Mouse (Mus musculus) kidney, postnatal 14 days (tissue): ENCODE data around the gene Ubxn6.

Source experiments
- DNase-seq: peaks from one replicate; pipeline ENCODE4 v3.0.0; 2022; ENCODE audit warnings: mixed read lengths

The Ubxn6 gene

DNA sequence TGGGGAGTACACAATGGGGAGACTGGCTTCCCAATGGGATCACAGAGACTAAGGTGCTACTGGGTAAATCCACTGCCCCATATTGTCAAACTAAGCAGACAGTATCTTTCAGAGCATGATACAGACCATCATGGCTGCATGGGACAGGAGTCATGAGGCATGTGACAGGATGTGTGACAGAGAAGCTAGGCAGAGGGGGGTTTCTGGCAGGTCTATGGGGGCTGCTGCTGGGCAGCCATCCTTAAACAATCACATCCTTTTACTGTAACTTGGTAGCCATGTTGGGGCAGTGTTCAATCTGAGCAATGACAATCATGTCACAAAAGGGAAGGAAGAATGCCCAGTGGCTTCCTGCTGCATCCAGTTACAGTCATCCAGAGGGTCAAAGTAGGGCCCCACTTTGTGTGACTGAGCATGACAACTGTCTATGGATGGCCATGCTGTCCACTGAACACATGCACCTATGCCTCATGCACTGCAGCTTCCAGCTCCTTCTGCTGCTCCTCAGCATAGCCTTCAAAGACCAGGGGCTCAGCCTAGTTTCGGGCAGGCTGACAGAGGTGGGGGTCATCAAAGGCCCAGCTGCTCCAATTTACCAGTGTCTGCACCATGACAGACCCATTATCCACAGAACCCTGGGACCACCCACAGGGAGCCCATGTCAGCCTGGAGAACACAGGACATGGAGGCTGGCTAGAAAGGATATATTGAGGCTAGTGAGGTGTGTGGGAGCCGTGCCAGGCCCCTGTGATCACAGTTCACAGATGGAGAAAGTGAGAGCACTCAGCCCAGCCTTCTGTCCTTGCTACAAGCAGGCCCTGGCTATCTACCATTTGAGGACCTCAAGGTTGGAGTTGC lies 52.5 kb downstream of the Ubxn6 start:
- no peak for DNase-seq

DNA sequence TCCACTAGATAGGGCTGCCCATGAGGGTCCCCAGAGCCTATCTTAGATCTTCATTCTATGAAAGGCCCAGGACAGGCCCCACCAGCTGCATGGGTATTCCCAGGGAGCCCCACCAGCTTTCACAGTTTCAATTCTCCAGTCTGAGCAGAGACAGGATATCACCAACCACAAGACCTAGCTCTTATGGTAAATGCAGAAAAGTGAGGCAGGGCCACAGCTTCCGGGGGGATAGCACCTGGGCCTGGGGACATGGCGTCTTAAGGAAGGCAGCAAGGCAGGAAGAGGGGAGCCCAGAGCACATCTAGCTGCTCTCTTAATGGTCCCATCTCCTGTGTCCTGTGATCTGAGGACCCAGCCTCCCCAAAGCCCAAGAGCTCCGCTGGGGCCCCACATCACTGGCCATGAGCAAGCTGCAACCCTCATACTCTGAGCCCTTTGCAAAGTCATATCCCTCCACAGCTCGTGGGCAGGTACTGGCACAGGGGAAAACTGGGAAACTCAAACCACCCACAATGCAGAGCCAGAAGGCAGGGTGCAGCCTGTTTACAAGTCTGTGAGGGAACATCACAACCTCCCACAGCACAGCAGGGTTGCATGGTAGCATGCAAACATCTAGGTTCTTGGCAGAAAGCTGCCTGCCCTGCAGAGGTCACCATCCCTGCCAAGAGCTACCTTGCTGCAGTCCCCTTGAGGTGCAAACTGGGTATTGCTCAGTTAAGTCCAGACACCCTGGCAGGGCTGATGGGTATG lies 53.5 kb downstream of the Ubxn6 start:
- no peak for DNase-seq

DNA sequence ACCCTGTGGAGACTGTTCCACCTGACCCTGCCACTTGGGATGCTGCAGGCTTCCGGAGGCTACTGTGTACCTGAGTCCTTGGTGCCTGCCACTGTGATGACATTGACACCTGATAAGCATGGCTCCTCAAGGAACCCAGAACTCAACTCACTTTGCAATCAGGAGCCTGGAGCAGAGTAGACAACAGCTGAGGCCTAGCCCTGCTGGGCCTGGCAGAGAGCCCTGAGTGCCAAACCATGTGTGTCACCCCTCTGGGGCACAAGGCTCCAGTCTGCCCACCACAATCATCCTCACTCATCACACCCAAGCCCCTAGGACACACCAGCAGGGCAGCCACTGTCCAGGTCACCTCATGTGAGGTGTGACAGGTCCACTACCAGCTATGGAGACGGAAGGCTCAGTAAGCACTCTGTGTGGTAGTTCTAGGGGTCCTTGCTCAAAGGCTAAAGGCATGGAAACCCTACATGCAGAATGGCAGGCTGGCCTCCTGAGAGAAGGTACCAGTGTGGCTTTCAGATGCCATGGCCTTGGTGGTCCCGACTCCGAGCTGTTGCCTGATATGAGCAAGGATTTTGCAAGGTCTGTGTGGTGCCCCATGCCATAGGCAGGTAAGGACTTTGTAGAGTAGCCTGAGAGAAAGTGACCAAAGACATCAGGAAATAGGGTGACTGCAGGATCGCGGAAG lies 54.3 kb downstream of the Ubxn6 start:
- no peak for DNase-seq

DNA sequence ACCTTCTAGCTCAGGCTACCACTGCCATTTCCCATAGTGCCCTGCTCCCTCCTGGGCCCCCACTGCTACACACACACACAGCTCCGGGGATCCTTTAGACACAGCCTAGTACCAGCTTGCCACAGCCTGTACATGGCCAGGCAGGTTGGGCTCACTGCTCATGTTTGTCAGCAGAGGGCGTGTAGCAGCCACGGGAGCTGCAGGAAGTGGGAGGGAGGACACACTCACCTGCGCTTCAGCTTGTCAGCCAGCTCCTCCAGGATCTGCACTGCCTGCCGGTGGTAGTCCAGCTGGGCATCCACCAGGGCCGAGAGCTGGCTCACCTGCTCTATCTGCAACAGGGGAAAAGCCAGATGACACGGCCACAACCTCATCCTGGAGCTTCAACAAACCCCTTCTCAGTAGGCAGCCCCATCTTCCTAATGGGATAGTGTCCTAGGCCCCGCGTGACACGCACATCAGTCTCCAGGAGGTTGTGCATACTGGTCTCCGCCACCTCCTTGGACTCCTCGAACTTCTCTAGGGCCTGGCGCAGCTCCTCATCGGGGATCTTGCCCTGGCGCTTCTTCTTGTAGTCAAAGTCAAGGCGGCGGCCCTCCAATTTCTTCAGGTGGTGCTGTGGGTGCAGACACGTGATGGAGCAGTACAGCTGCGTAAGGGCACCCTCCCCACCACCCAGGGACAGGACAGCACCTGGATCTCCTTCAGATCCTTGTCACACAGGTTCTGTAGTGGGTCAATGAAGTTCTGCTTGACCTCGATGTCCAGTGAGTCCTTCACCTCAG lies 56.3 kb downstream of the Ubxn6 start:
- peak; percentile 66 for DNase-seq

DNA sequence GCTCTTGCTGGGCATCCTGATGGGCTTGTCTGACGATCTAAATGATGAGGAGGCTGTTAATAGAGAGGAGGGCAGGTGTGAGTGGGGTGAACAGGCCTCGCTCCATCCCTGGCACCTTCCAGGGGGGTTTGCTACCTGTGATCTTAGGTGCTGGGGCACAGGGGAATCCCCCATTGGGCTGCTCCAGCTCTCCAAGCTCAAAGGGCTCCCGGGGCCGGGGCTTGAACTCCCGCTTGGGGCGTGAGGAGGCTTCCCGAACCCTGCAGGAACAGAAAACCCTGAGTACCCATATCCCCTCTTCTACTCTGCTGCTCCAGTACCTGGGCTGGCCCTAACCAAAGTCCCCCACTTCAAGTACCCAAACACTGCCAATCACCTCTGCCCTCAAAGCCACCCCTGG lies 57.0 kb downstream of the Ubxn6 start:
- DNase-seq = no peak
